Mouse (Mus musculus) megakaryocyte, adult 5-6 weeks (primary cell): ENCODE results near the gene Gipc3. TPM values are rescaled to one million over a fixed set of nuclear protein-coding genes. Genes with fewer than 3 reads are reported as not detected.

Source experiments
- ATAC-seq: 2 replicates; pipeline ENCODE4 v1.8.0; 2016; ENCODE audit warnings: mild to moderate bottlenecking, inconsistent platforms; ENCODE audit not compliant: poor library complexity, severe bottlenecking
- total RNA-seq, 2 experiments: library from RNA; stranded (forward) in 1 of 2; stranded (reverse) in 1 of 2; fragments of 153-499, 151-499 nt in 1 of 2; fragments of 221-1000, 200-1000 nt in 1 of 2; gene quantifications; 2 replicates each; pipeline versions ENCODE4 v1.2.3 to v1.2.4; 2015 to 2017

Gene Gipc3
- total RNA-seq, 2 experiments from 2014 or later = not detected

- ATAC-seq = no peak
Measured at GRCm38 (mm10) chr10:81287513-81288157, 55.4 kb downstream of the Gipc3 start.

DNA sequence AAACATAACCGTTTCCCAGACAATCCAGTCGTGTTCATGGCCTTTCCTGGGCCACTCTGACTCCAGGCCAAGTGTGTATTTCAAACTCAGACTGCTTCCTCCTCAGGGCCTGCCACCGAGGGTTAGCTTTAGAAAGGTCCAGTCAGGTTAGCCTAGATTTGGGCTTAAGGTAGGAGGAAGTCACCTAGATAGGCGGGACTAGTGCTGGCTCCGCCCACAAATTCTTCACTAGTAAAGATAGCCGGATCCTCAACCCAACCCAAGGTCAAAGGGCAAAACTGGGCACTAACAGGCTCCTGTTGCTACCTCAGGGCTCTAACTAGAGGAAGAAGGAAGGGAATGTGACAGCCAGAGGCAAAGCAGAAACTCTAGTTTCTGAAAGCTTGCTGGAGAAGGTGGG, 56.5 kb downstream of the Gipc3 start:
- ATAC-seq = no peak

DNA sequence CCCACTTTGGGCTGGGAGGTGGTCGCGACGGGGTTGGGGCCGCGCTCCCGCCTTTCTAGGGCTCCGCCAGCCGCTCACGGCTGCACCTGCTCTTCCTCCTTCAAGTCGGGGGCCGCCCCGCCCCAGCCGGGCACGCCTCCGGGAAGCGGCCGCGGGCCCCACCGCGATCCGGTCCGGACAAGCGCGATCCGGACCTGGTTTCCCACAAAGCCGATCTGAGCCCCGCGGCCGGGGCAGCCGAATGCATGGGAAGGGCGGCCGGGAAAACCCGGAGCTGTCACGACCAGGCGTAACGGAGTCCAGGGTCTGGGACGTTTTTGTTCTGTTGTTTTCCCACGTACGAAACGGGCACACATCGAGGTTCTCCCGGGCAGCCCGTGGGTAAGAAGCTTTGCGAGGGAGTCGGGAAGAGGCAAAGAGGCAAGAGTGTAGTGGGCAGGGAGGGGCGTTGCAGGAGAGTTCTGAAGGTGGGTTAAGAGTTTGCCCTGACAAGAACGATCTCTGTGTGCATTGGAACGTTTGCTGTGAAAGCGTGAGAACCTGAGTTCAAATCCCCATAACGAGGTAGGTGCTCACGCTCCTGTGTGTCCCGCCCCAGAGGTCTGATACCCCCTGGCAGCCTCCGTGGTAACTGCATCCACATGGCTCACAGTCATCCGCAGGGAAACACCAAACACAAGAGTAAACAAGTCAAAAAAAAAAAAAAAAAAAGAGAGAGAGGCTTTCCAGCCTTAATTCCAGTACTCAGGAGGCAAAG, 57.2 kb downstream of the Gipc3 start:
- peak; percentile 91 for ATAC-seq

Other genes starting within 250 kb of the Gipc3 start
Only the 30 nearest of the 33 such genes appear.
- 25.0 and 27.0 TPM in 2 replicates for gene Zbtb7a, start 208.0 kb downstream of the Gipc3 start, total RNA-seq (2015)
- 8.8 and 14.5 TPM in 2 replicates for gene Zbtb7a, start 208.0 kb downstream of the Gipc3 start, total RNA-seq (2017)
- 10.1 and 13.7 TPM in 2 replicates for gene Pias4, start 175.3 kb downstream of the Gipc3 start, total RNA-seq (2015)
- gene Pias4, start 175.3 kb downstream of the Gipc3 start, total RNA-seq (2017) = 12.9 and 13.3 TPM in 2 replicates
- gene Eef2, start 166.6 kb downstream of the Gipc3 start, total RNA-seq (2015) = 394 and 408 TPM in 2 replicates
- gene Eef2, start 166.6 kb downstream of the Gipc3 start, total RNA-seq (2017) = 983 and 1,066 TPM in 2 replicates
- 9.8 and 12.7 TPM in 2 replicates for gene Dapk3, start 160.3 kb downstream of the Gipc3 start, total RNA-seq (2015)
- gene Dapk3, start 160.3 kb downstream of the Gipc3 start, total RNA-seq (2017) = 27.5 and 36.6 TPM in 2 replicates
- not detected in 2 replicates for gene 4930442H23Rik, start 159.4 kb downstream of the Gipc3 start, total RNA-seq (2015)
- gene 4930442H23Rik, start 159.4 kb downstream of the Gipc3 start, total RNA-seq (2017) = not detected in 2 replicates
- not detected in 2 replicates for gene Nmrk2, start 141.2 kb downstream of the Gipc3 start, total RNA-seq (2015)
- gene Nmrk2, start 141.2 kb downstream of the Gipc3 start, total RNA-seq (2017) = not detected in 2 replicates
- not detected in 2 replicates for gene Atcay, start 112.4 kb downstream of the Gipc3 start, total RNA-seq (2015)
- not detected in 2 replicates for gene Atcay, start 112.4 kb downstream of the Gipc3 start, total RNA-seq (2017)
- not detected in 2 replicates for gene Zfr2, start 110.1 kb downstream of the Gipc3 start, total RNA-seq (2015)
- gene Zfr2, start 110.1 kb downstream of the Gipc3 start, total RNA-seq (2017) = 0.16 and 0.26 TPM in 2 replicates
- 5.4 and 5.9 TPM in 2 replicates for gene Matk, start 90.3 kb downstream of the Gipc3 start, total RNA-seq (2015)
- gene Matk, start 90.3 kb downstream of the Gipc3 start, total RNA-seq (2017) = 7.5 and 8.1 TPM in 2 replicates
- gene Mrpl54, start 76.3 kb downstream of the Gipc3 start, total RNA-seq (2015) = 52.1 and 67.0 TPM in 2 replicates
- gene Mrpl54, start 76.3 kb downstream of the Gipc3 start, total RNA-seq (2017) = 97.4 and 154 TPM in 2 replicates
- gene Apba3, start 76.3 kb downstream of the Gipc3 start, total RNA-seq (2015) = 16.4 and 20.2 TPM in 2 replicates
- gene Apba3, start 76.3 kb downstream of the Gipc3 start, total RNA-seq (2017) = 11.5 and 15.0 TPM in 2 replicates
- 3.4 and 3.7 TPM in 2 replicates for gene Tjp3, start 51.7 kb downstream of the Gipc3 start, total RNA-seq (2015)
- 5.0 and 6.5 TPM in 2 replicates for gene Tjp3, start 51.7 kb downstream of the Gipc3 start, total RNA-seq (2017)
- 28.0 and 31.7 TPM in 2 replicates for gene Pip5k1c, start 50.3 kb downstream of the Gipc3 start, total RNA-seq (2015)
- 40.4 and 46.1 TPM in 2 replicates for gene Pip5k1c, start 50.3 kb downstream of the Gipc3 start, total RNA-seq (2017)
- 4.5 and 7.4 TPM in 2 replicates for gene Cactin, start 22.2 kb downstream of the Gipc3 start, total RNA-seq (2015)
- 16.2 and 20.6 TPM in 2 replicates for gene Cactin, start 22.2 kb downstream of the Gipc3 start, total RNA-seq (2017)
- gene Tbxa2r, start 14.5 kb downstream of the Gipc3 start, total RNA-seq (2015) = 0.34 and 0.85 TPM in 2 replicates
- 0.07 and 0.28 TPM in 2 replicates for gene Tbxa2r, start 14.5 kb downstream of the Gipc3 start, total RNA-seq (2017)
- 27.4 and 33.0 TPM in 2 replicates for gene Hmg20b, start 7.2 kb upstream of the Gipc3 start, total RNA-seq (2015)
- 18.1 and 24.5 TPM in 2 replicates for gene Hmg20b, start 7.2 kb upstream of the Gipc3 start, total RNA-seq (2017)
- 4.1 and 4.6 TPM in 2 replicates for gene Mfsd12, start 14.2 kb upstream of the Gipc3 start, total RNA-seq (2015)
- gene Mfsd12, start 14.2 kb upstream of the Gipc3 start, total RNA-seq (2017) = 7.4 TPM in 2 replicates
- gene 4930404N11Rik, start 22.6 kb upstream of the Gipc3 start, total RNA-seq (2015) = 0.49 and 1.3 TPM in 2 replicates
- 0.37 and 0.49 TPM in 2 replicates for gene 4930404N11Rik, start 22.6 kb upstream of the Gipc3 start, total RNA-seq (2017)
- 22.7 and 23.8 TPM in 2 replicates for gene Fzr1, start 35.2 kb upstream of the Gipc3 start, total RNA-seq (2015)
- 20.9 and 24.0 TPM in 2 replicates for gene Fzr1, start 35.2 kb upstream of the Gipc3 start, total RNA-seq (2017)
- gene Dohh, start 41.2 kb upstream of the Gipc3 start, total RNA-seq (2015) = 5.4 and 5.7 TPM in 2 replicates
- gene Dohh, start 41.2 kb upstream of the Gipc3 start, total RNA-seq (2017) = 21.9 and 42.4 TPM in 2 replicates
- 0.83 and 2.9 TPM in 2 replicates for gene Gm48551, start 41.2 kb upstream of the Gipc3 start, total RNA-seq (2015)
- gene Gm48551, start 41.2 kb upstream of the Gipc3 start, total RNA-seq (2017) = 0.33 TPM in 1 of 2 replicates, not detected in the other
- not detected in 2 replicates for gene Gm48552, start 45.7 kb upstream of the Gipc3 start, total RNA-seq (2015)
- 0.26 and 1.4 TPM in 2 replicates for gene Gm48552, start 45.7 kb upstream of the Gipc3 start, total RNA-seq (2017)
- gene Smim24, start 49.8 kb upstream of the Gipc3 start, total RNA-seq (2015) = 30.6 and 34.0 TPM in 2 replicates
- gene Smim24, start 49.8 kb upstream of the Gipc3 start, total RNA-seq (2017) = 6.5 and 11.5 TPM in 2 replicates
- gene Nfic, start 112.4 kb upstream of the Gipc3 start, total RNA-seq (2015) = 51.4 and 54.5 TPM in 2 replicates
- 6.2 and 8.6 TPM in 2 replicates for gene Nfic, start 112.4 kb upstream of the Gipc3 start, total RNA-seq (2017)
- not detected in 2 replicates for gene Celf5, start 139.4 kb upstream of the Gipc3 start, total RNA-seq (2015)
- 0.24 TPM in 1 of 2 replicates, not detected in the other for gene Celf5, start 139.4 kb upstream of the Gipc3 start, total RNA-seq (2017)
- 55.8 and 62.8 TPM in 2 replicates for gene Ncln, start 153.1 kb upstream of the Gipc3 start, total RNA-seq (2015)
- gene Ncln, start 153.1 kb upstream of the Gipc3 start, total RNA-seq (2017) = 72.4 and 76.3 TPM in 2 replicates
- 22.8 and 23.9 TPM in 2 replicates for gene S1pr4, start 156.9 kb upstream of the Gipc3 start, total RNA-seq (2015)
- 28.1 and 29.3 TPM in 2 replicates for gene S1pr4, start 156.9 kb upstream of the Gipc3 start, total RNA-seq (2017)
- 34.3 and 35.9 TPM in 2 replicates for gene Gna15, start 181.0 kb upstream of the Gipc3 start, total RNA-seq (2015)
- 31.5 and 42.4 TPM in 2 replicates for gene Gna15, start 181.0 kb upstream of the Gipc3 start, total RNA-seq (2017)
- 4.9 and 7.8 TPM in 2 replicates for gene Gna11, start 201.9 kb upstream of the Gipc3 start, total RNA-seq (2015)
- gene Gna11, start 201.9 kb upstream of the Gipc3 start, total RNA-seq (2017) = 7.1 and 8.1 TPM in 2 replicates
- gene Aes, start 216.2 kb upstream of the Gipc3 start, total RNA-seq (2015) = 345 and 384 TPM in 2 replicates
- gene Aes, start 216.2 kb upstream of the Gipc3 start, total RNA-seq (2017) = 238 and 282 TPM in 2 replicates